Comparison of ENCODE assay signal across 15 mouse cellular contexts in genomic region chr9:74793394-74793793, GRCm38 (mm10).
"Had no signal": no experiment of that assay in that cellular context is flagged by ENCODE, and none has a peak within 500 bp of the region (broad histone marks: within the 10 kb centered on the region; RNA-seq: fewer than 3 reads in every experiment).

No protein-coding gene starts in this region.

- H3K4me1 ChIP-seq: limb, embryonic 12.5 days; liver, embryonic 15.5 days; lung, embryonic 15.5 days; megakaryocyte, embryonic 14.5 days; midbrain, embryonic 12.5 days had no signal

- H3K4me2 ChIP-seq: limb, embryonic 12.5 days; liver, embryonic 15.5 days; lung, embryonic 15.5 days; midbrain, embryonic 12.5 days had no signal

- H3K9me3 ChIP-seq: limb, embryonic 12.5 days; liver, embryonic 15.5 days; lung, embryonic 15.5 days; megakaryocyte, embryonic 14.5 days; midbrain, embryonic 12.5 days had no signal

- DNase-seq: kidney, adult 18-20 months; kidney, postnatal 10 days; kidney, postnatal 4 days; lung, postnatal 14 days; right cerebral cortex, adult 18-20 months; right cerebral cortex, postnatal 25 days; thymus, postnatal 14 days had no signal

- H3K4me3 ChIP-seq: layer of hippocampus, adult 2 months; limb, embryonic 12.5 days; liver, embryonic 15.5 days; lung, embryonic 15.5 days; megakaryocyte, embryonic 14.5 days; midbrain, embryonic 12.5 days had no signal

- H3K9ac ChIP-seq: limb, embryonic 12.5 days; liver, embryonic 15.5 days; lung, embryonic 15.5 days; midbrain, embryonic 12.5 days had no signal

- H3K36me3 ChIP-seq: limb, embryonic 12.5 days; liver, embryonic 15.5 days; lung, embryonic 15.5 days; midbrain, embryonic 12.5 days had no signal

- H3K27ac ChIP-seq: layer of hippocampus, adult 2 months; limb, embryonic 12.5 days; liver, embryonic 15.5 days; lung, embryonic 15.5 days; macrophage; midbrain, embryonic 12.5 days; stomach, postnatal 0 days had no signal

- H3K27me3 ChIP-seq: limb, embryonic 12.5 days; liver, embryonic 15.5 days; lung, embryonic 15.5 days; megakaryocyte, embryonic 14.5 days; midbrain, embryonic 12.5 days had no signal
